Mouse (Mus musculus) heart, postnatal 0 days (tissue): ENCODE measurements around the gene Cald1.

Source experiments
- CTCF ChIP-seq: IDR thresholded peaks from 2 replicates; pipeline ENCODE4 v1.5.1; 2016; ENCODE audit warnings: antibody characterized with exemption, control low read depth, low read depth
- EP300 ChIP-seq: IDR thresholded peaks from 2 replicates; pipeline ENCODE4 v1.6.1; 2016; ENCODE audit warnings: antibody characterized with exemption, low read depth

DNA sequence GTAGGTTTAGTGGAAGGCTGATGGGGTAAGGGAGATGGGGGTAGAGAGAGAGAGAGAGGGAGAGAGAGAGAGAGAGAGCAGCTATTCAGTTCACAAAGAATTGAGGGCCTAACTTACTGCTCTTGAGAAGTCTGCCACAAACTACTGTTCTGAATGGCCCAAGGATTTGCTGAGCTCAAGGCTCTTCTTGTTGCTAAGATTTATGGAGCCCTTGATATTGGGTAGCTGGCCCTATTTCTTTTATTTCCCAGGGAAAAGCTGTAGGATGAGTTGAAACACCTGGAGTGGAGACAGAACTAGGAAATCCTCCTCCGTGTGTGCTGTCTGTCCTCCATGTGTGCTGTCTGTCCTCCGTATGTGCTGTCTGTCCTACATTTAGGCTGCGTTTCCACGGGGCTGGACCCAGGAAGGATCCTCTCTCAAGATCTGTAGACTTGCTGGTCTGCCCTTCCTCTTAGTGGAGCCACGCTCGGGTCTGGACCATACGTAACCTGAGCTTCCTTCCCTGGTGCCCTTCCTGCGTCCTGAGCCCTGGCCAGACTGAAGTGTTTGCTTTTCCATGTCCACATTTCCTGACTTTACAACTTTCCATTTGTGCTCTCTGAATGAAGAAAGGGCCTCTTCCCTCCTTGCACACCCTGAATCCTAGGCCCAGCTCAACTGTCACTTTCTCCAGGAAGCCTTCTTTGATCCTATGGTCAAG is 131.3 kb downstream of the Cald1 start:
- TF ChIP-seq CTCF, result no peak
- no peak for TF ChIP-seq EP300
